Mouse (Mus musculus): ENCODE data around the gene Prr18.

Gene Prr18

DNA sequence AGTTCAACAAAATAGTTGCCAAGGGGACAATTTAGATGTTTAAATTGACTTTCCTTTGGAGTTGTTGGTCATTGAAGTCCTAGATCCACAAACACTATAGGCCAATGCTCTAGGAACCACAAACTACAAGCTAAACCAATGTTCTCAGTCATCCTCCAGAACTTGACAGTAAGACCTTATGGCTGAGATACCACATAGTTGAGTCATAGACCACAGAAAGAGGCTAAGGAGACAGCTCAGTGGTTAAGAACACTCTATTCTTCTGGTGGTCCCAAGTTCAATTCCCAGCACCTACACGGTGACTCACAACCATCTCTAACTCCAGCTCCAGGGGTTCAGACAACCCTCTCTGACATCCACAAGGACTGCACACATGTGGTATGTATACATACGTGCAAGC is 48.2 kb downstream of the Prr18 start:
- in situ Hi-C loops (cut with MboI; ENCODE audit: unreplicated experiment in 2 of 2) = loop anchor here (5.0 to 10.0 kb wide), 3 partner anchors 37 to 209 kb away; no protein-coding TSS in a partner anchor

DNA sequence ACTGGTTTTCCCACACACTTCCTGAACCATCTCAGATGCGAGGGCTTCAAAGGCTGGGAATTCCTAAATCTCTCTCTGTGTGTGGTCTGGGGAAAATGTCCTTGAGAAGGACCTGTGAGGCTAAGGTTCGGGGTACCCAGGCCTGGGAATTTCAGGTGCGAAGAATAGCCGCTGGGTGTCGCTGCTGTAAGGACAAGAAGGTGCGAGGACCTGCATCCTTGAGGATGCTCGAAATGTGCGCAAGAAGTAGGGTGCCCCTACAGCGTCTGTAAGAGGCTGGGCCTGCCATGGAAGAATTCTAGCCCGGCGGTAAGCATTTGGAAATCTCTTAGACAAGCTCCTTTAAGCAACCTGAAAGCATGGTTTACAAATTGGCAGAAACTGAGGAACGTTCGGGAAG is 51.2 kb downstream of the Prr18 start:
- in situ Hi-C loops (cut with MboI; ENCODE audit: unreplicated experiment in 2 of 2) = loop anchor here (5.0 to 10.0 kb wide), 3 partner anchors 34 to 206 kb away; no protein-coding TSS in a partner anchor

DNA sequence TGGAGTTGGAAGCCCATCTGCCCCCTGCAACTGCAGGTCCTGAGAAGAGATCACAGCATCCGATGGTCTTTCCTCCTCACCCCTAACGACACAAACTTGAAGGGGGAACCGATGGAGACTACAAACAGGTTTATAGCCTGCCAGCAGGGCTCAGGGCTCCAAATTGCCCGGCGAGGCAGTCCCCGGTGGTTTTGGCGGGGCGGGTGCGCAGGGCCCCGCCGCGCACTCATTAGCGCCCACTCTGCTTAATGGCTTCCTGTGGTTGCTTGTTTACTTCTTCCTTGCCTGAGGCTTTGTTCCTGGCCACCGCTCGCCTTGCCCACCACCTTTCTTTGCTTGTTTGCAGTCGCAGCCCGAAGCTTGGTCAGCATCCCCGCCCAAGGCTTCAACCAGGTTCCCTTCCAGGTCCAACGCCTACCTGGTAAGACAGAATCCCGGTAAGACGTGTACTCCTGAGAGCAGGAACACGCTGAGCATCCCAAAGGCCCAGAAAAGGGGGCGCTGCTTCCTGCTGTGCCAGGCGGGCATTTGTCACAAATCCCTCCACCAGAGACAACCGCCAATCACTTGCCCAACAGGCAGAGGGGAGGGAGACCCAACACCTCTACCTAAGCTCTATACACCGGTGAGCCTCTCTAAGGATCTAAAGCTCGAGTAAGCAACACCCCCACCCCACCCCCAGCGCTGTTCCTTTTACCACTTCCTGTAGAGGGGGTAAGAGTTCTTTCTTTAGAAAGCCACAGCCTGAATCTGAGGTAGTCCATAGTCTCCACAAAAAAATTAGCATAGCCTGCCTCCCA is 51.9 kb downstream of the Prr18 start:
- in situ Hi-C loops (cut with MboI; ENCODE audit: unreplicated experiment in 2 of 2) = loop anchor here (5.0 to 10.0 kb wide), 3 partner anchors 33 to 206 kb away; no protein-coding TSS in a partner anchor

DNA sequence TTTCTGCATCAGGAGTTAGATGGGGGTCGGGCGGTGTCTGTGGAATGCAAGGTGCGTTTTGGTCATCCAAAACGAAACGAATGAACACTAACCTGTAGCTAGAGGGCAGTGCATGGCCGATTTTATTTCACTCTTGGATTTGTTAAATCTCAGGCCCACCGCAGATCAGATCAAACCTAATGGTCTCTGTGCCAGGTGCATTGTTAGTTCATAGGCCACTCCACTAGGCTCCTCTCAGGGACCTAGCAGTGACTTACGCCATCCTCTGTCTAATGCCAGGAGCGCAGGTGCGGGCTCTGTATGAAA is 52.5 kb downstream of the Prr18 start:
- in situ Hi-C loops (cut with MboI; ENCODE audit: unreplicated experiment in 2 of 2) = loop anchor here (5.0 to 10.0 kb wide), 3 partner anchors 33 to 205 kb away; no protein-coding TSS in a partner anchor

DNA sequence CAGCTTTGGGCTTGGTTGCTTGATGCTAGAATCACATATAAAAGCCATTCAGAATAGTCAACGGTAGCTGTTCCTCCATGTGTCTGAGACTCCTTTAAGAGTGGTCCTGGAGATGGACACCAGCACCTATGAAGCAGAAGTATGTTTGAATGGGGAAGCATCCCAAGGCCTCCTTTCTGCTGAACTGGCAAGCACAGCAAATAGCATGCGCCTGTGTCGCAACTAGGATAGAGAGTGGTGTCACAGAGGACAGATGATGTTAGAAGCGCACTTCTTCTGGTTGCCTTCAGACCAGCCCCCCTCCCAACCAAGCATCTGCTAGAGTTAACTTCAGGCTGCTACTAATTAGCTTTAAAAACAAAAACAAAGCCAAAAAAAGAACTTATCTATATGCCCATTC is 53.2 kb downstream of the Prr18 start:
- in situ Hi-C loops (cut with MboI; ENCODE audit: unreplicated experiment in 2 of 2) = no loop called here

Measured in v-Abl transformed pro-B cells (cell line).